Comparison of ENCODE assay signal across 8 mouse cellular contexts in the genomic region with DNA sequence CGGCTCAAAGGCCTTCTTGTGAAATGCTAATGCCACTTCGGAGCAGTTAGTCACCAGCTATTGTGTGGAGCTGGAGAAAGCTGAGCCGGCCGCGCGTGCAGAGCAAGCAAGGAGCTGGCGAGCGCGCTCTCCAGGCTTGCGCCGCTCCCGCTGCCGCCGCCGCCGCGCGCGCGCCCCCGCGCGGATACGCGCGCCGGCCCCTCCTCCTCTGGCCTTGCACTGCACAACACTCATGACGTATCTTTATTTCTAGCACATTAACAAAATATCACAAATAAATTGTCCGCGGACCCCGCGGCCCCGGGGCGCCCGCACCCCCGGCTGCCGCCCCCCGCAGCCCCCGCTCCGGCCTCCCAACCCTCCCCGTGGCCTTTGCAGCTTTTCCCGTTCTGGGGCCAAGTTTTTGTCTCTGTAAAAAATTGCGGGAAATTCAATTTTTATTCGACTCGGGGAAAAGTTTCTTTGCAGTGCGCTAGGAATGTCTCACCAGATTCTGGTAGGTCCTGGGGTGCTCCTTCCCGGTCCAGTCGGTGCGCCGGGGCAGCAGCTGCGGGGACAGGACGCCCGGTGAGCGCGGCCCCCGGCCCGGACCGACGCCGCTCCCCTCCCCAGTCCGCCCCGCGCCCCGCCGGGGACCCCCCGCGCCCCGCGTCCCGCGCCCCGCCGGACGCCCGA. TPM values are rescaled to one million over a fixed set of nuclear protein-coding genes. Genes with fewer than 3 reads are reported as not detected.
DNase-seq lines count a peak whose midpoint lies in the region; ATAC-seq lines count a peak whose summit lies in the region.

No protein-coding gene starts in this region.

- WGBS in heart, embryonic 14.5 days = under 1% methylated on average over 69 of the region's 75 CpGs
- WGBS in liver, embryonic 13.5 days (ENCODE audit: insufficient replicate concordance) = under 1% methylated on average over 72 of the region's 75 CpGs
- WGBS in stomach, embryonic 14.5 days = 1% methylated on average over 70 of the region's 75 CpGs

- peak overlapping the region; percentile 99 for H3K9ac ChIP-seq in heart, embryonic 14.5 days (ENCODE audit: low read length)
- peak overlapping the region; percentile 97 for H3K9ac ChIP-seq in liver, embryonic 13.5 days
- peak overlapping the region; percentile 94 for H3K9ac ChIP-seq in stomach, embryonic 14.5 days (replicated peaks; ENCODE audit: low read depth, low read length)

- peak; percentile 48 to 65 for DNase-seq in CD8-positive naive resting alpha-beta T cell, adult 2 months (ENCODE audit: low read depth in 2 of 2, low spot score in 2 of 2)
- DNase-seq in c-Kit-negative CD71-positive TER-119-positive erythroid progenitor cells, embryonic 14.5 days (ENCODE audit: low read depth, low spot score) = peak; percentile 68
- peak; percentile 79 for DNase-seq in fibroblast of lung, adult 2 months (ENCODE audit: low read depth)
- DNase-seq in kidney, postnatal 14 days = peak; percentile 95
- DNase-seq in liver, embryonic 13.5 days = peak; percentile 69
- DNase-seq in natural killer cell, adult 2 months (ENCODE audit: low spot score in 2 of 2) = peak; percentile 72 to 80

- H3K4me1 ChIP-seq in heart, embryonic 14.5 days (ENCODE audit: control insufficient read depth in 2 of 2, insufficient read depth in 2 of 2, low read length in 2 of 2) = peaks cover 0 to 17% of the 10 kb centered on the region in 2 experiments; a peak in 3 of 4 replicates
- peaks cover 20% of the 10 kb centered on the region for H3K4me1 ChIP-seq in liver, embryonic 13.5 days (replicated peaks)
- H3K4me1 ChIP-seq in stomach, embryonic 14.5 days (ENCODE audit: control insufficient read depth, insufficient read depth, low read length) = 0 out of 2 replicates have a peak, but pooled peaks cover 3% of the 10 kb centered on the region

- no peaks in the 10 kb centered on the region for H3K9me3 ChIP-seq in heart, embryonic 14.5 days (ENCODE audit: control insufficient read depth, low read length)
- no peaks in the 10 kb centered on the region for H3K9me3 ChIP-seq in liver, embryonic 13.5 days (replicated peaks)
- H3K9me3 ChIP-seq in stomach, embryonic 14.5 days (ENCODE audit: control insufficient read depth, low read depth, low read length) = no peaks in the 10 kb centered on the region

- peak overlapping the region; percentile 87 for H3K4me2 ChIP-seq in heart, embryonic 14.5 days (ENCODE audit: low read length)
- H3K4me2 ChIP-seq in liver, embryonic 13.5 days = peak overlapping the region; percentile 76
- H3K4me2 ChIP-seq in stomach, embryonic 14.5 days (replicated peaks; ENCODE audit: low read depth, low read length) = peak overlapping the region; percentile 68

- peak overlapping the region; percentile 95 to 98 for H3K27ac ChIP-seq in heart, embryonic 14.5 days (replicated peaks in 1 of 2; ENCODE audit: control insufficient read depth in 1 of 2, insufficient read depth in 1 of 2, low read depth in 2 of 2, low read length in 2 of 2)
- H3K27ac ChIP-seq in liver, embryonic 13.5 days = peak overlapping the region; percentile 97
- H3K27ac ChIP-seq in stomach, embryonic 14.5 days (ENCODE audit: low read length) = peak overlapping the region; percentile 99

- no peaks in the 10 kb centered on the region for H3K36me3 ChIP-seq in heart, embryonic 14.5 days (ENCODE audit: control insufficient read depth, insufficient read depth, low read length)
- peaks cover 4% of the 10 kb centered on the region; the same call in 1 of the 2 replicates for H3K36me3 ChIP-seq in liver, embryonic 13.5 days
- no peaks in the 10 kb centered on the region for H3K36me3 ChIP-seq in stomach, embryonic 14.5 days (ENCODE audit: control insufficient read depth, insufficient read depth, low read length)

- peak; percentile 80 for ATAC-seq in heart, embryonic 14.5 days (ENCODE audit: insufficient number of reproducible peaks, insufficient read depth, low FRiP score, low read depth)
- peak; percentile 81 for ATAC-seq in liver, embryonic 13.5 days (ENCODE audit: low read depth)
- ATAC-seq in stomach, embryonic 14.5 days (ENCODE audit: insufficient number of reproducible peaks, insufficient read depth, low FRiP score, low read depth) = peak; percentile 82

- H3K27me3 ChIP-seq in heart, embryonic 14.5 days (ENCODE audit: control insufficient read depth, insufficient read depth, low read length) = no peaks in the 10 kb centered on the region
- H3K27me3 ChIP-seq in liver, embryonic 13.5 days = no peaks in the 10 kb centered on the region
- H3K27me3 ChIP-seq in stomach, embryonic 14.5 days (ENCODE audit: control insufficient read depth, insufficient read depth, low read length) = no peaks in the 10 kb centered on the region

- peak overlapping the region; percentile 66 to 97 for H3K4me3 ChIP-seq in heart, embryonic 14.5 days (ENCODE audit: control insufficient read depth in 1 of 2, insufficient read depth in 1 of 2, low read depth in 1 of 2, low read length in 2 of 2)
- peak overlapping the region; percentile 96 for H3K4me3 ChIP-seq in liver, embryonic 13.5 days (replicated peaks)
- H3K4me3 ChIP-seq in stomach, embryonic 14.5 days (ENCODE audit: low read depth, low read length) = peak overlapping the region; percentile 83

RNA-seq across cellular contexts. Expression of a gene that starts 1.0 kb away (rescaled TPM):
- 51.7 and 52.4 TPM in 2 replicates for polyA plus RNA-seq in heart, embryonic 14.5 days (2014; fragmentation: Nextera tagmentation; extraction: Ambion mirVana)
- 25.8 and 29.5 TPM in 2 replicates for polyA plus RNA-seq in liver, embryonic 13.5 days (2015; fragmentation: Nextera tagmentation; extraction: Ambion mirVana)
- polyA plus RNA-seq in stomach, embryonic 14.5 days (2014; fragmentation: Nextera tagmentation; extraction: Ambion mirVana) = 87.4 and 92.6 TPM in 2 replicates

Comparison
In these comparisons a context has a peak if more than half of its experiments do, and no peak if none do; other contexts are left out.
1. Peak in every context shown above with its lines: DNase-seq, ATAC-seq, H3K4me3 ChIP-seq and H3K27ac ChIP-seq.